Mouse (Mus musculus) ES-Bruce4 (cell line): ENCODE results near the gene Klhl21.

Experiments
- CTCF ChIP-seq: IDR thresholded peaks from one replicate; pipeline ENCODE4 v1.8.1; 2011; ENCODE audit warnings: low read depth, low read length
- EP300 ChIP-seq: IDR thresholded peaks from 2 replicates; pipeline ENCODE4 v1.6.1; 2011; ENCODE audit warnings: low read depth, low read length; ENCODE audit not compliant: insufficient read depth
- POLR2A ChIP-seq: IDR thresholded peaks from one replicate; pipeline ENCODE4 v1.8.1; 2011; ENCODE audit warnings: low read length; ENCODE audit not compliant: insufficient read depth

GRCm38 (mm10) chr4:151999481-151999880, 9.1 kb upstream of the Klhl21 start:
- TF ChIP-seq CTCF (no peak), EP300 (peak; percentile 72; the same call in 1 of the 2 replicates), POLR2A (no peak)
